Mouse (Mus musculus): ENCODE results near the gene Ino80e.

Gene Ino80e

GRCm38 (mm10) chr7:126815726-126816222 lies 46.4 kb downstream of the Ino80e start:
- DNase-seq (ENCODE audit: low spot score in 2 of 2), result no peak

- no peak for DNase-seq (ENCODE audit: low spot score in 2 of 2)
Measured at GRCm38 (mm10) chr7:126809723-126810369, 52.3 kb downstream of the Ino80e start.

- DNase-seq (ENCODE audit: low spot score in 2 of 2), result peak; percentile 58 to 66
Measured at GRCm38 (mm10) chr7:126808703-126809455, 53.3 kb downstream of the Ino80e start.

- no peak for DNase-seq (ENCODE audit: low spot score in 2 of 2)
Measured at GRCm38 (mm10) chr7:126807405-126807804, 54.8 kb downstream of the Ino80e start.

- no peak for DNase-seq (ENCODE audit: low spot score in 2 of 2)
Measured at GRCm38 (mm10) chr7:126806956-126807355, 55.2 kb downstream of the Ino80e start.

- DNase-seq (ENCODE audit: low spot score in 2 of 2), result no peak
Measured at GRCm38 (mm10) chr7:126803751-126804150, 58.4 kb downstream of the Ino80e start.

- DNase-seq (ENCODE audit: low spot score in 2 of 2), result no peak
Measured at GRCm38 (mm10) chr7:126803181-126803580, 59.0 kb downstream of the Ino80e start.

GRCm38 (mm10) chr7:126802134-126802889 lies 59.9 kb downstream of the Ino80e start:
- no peak for DNase-seq (ENCODE audit: low spot score in 2 of 2)

- no peak for DNase-seq (ENCODE audit: low spot score in 2 of 2)
Measured at GRCm38 (mm10) chr7:126801057-126801422, 61.1 kb downstream of the Ino80e start.

Measured in spleen, postnatal 14 days (tissue).